Mouse (Mus musculus): Measurements from ENCODE around the gene Rhbdd1. TPM values are rescaled to one million over a fixed set of nuclear protein-coding genes. Genes with fewer than 3 reads are reported as not detected.

Gene Rhbdd1
- total RNA-seq (2021) = 1 to 10 TPM; 8.2 to 8.3 TPM
- long read RNA-seq, partial matches to known transcripts = 3 of 7 reads
- long read RNA-seq, other reads (novel, unspliced or antisense) = 0 of 7 reads

GRCm38 (mm10) chr1:82316111-82316745 is at the start of gene Rhbdd1:
Gene Rhbdd1, plus strand, starts transcription at chr1:82316452.
- peak; percentile 98 to 99 for DNase-seq (ENCODE audit: low spot score in 2 of 2)

DNA sequence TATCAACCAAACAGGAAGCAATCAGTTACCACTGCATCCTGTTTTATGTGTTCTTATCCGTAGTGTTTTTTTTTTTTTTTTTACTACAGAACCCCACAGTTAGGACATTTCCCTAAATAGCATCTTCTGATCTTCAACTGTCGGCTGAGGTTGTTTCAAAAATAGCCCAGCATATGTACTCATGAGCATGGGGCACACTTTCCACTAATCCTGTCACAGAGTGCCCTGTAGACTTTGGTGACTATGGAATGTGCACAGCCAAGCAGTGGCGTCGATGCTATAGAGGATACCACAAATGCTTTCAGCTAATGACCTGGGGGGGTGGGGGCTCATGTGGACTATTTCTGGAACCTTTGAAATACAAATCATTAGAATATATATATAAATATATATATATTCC is 48.7 kb upstream of the Rhbdd1 start:
- DNase-seq (ENCODE audit: low spot score in 2 of 2) = no peak

- DNase-seq (ENCODE audit: low spot score in 2 of 2) = no peak
Observed at GRCm38 (mm10) chr1:82272231-82272630, 44.0 kb upstream of the Rhbdd1 start.

GRCm38 (mm10) chr1:82273529-82273928 is 42.7 kb upstream of the Rhbdd1 start:
- no peak for DNase-seq (ENCODE audit: low spot score in 2 of 2)

DNA sequence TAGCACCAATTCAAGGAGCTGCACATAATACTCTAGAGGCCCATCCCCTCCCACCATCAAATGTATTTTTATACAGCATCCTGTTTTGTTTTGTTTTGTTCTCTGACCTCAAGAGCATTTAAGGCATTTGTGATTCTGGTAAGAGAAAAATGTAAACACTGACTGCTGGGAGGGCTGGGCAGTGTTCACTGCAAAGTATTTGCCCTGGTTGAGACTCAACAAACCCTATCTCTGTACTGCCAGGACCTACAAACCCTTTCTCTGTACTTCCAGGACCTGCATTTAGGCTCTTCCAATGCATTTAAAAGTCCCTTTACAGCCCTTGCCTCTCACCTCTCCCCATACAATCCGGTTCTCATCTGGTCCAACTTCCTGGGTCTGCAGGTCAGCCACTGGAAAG is 41.9 kb upstream of the Rhbdd1 start:
- DNase-seq (ENCODE audit: low spot score in 2 of 2) = no peak

DNA sequence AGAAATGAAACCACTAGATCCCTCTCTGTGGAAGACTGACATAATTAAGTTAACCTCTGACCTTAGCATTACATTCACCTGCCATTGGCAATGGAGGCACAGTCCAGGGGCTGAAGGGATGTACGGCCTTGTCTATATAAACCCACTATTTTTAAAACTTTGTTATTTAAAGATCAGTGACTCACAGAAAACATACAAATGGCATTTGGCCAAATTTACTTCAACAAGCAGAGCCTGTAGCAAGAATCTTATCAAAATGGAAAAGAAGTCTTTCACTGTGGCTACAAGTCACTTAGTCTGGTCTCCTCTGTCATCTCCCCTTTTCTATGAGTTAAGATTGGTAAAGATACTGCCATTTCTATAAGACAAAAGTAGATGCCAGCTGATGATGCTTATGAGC is 36.5 kb upstream of the Rhbdd1 start:
- DNase-seq (ENCODE audit: low spot score in 2 of 2) = no peak

DNA sequence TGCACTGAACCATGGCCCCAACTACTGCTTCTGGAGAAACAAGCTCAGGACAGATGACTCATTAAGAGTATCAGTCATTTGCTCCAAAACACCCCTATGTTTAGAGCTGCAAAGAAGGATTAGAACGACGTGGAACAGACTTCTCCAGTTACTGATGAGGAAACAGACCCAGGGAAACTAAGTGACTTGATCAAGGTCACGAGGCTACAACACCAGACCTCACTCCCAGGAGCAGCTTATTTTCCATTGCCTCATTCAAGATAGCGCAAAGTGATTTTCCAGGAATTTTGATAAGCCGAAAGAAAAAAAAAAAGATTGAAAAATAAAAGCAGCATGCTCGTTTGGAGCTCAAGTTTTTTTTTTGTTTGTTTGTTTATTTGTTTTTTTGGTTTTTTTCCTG is 34.4 kb upstream of the Rhbdd1 start:
- no peak for DNase-seq (ENCODE audit: low spot score in 2 of 2)

- peak; percentile 83 to 93 for DNase-seq (ENCODE audit: low spot score in 2 of 2)
Observed at GRCm38 (mm10) chr1:82282992-82283611, 33.1 kb upstream of the Rhbdd1 start.

DNA sequence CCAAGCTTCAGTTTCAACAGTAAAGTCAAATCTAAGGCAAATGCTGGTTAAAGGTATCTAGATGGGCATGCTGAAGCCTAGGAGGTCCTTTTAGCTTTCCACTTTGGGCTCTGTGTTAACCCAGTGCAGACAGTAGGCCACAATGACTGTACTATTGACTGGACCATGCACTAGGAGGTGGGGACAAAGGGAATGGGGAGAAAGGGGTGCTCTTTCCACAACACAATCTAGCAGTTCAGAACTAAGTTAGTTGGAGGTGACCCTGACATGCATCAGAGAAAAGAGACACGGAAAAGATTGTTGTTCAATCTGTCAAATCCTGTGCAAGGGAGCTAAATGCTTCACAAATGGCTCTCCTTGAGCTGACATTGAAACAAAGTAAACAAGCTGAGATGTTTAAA is 32.4 kb upstream of the Rhbdd1 start:
- peak in 1 of 2 experiments; percentile 54 for DNase-seq (ENCODE audit: low spot score in 2 of 2)

GRCm38 (mm10) chr1:82284403-82284802 is 31.8 kb upstream of the Rhbdd1 start:
- DNase-seq (ENCODE audit: low spot score in 2 of 2) = peak in 1 of 2 experiments; percentile 32

DNA sequence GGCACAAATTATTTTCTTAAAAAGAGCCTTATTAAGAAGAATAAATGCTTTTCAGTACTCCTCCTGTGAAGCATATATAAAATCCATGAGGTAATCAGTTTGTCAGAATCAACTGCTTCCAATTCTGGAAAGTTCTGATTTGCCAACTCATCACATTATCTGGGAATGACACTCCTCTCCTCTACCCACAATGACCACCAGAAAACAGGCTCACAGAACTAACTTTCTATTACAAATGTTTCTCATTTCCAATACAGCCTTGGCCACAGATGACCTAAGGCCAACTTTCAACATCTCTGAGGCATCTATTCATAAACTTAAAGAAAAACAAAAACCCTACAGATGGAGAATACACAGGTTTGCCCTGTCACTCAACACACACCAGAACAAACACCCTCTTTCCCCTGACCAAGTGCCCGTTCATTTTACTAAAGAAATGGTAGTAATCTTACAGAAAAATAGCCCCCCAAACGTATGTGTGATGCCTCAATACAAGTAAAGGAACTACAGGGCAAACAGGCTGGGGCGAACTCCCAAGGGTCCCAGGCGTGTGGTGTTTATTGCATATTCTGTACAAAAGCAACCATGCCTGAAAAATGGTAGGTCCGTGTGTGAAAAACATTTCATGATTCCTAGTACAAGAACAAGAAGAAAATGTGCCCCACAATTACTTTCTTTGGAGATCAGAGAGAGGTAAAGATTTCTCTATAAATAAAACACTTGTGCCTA is 30.6 kb upstream of the Rhbdd1 start:
- peak in 1 of 2 experiments; percentile 20 for DNase-seq (ENCODE audit: low spot score in 2 of 2)

DNA sequence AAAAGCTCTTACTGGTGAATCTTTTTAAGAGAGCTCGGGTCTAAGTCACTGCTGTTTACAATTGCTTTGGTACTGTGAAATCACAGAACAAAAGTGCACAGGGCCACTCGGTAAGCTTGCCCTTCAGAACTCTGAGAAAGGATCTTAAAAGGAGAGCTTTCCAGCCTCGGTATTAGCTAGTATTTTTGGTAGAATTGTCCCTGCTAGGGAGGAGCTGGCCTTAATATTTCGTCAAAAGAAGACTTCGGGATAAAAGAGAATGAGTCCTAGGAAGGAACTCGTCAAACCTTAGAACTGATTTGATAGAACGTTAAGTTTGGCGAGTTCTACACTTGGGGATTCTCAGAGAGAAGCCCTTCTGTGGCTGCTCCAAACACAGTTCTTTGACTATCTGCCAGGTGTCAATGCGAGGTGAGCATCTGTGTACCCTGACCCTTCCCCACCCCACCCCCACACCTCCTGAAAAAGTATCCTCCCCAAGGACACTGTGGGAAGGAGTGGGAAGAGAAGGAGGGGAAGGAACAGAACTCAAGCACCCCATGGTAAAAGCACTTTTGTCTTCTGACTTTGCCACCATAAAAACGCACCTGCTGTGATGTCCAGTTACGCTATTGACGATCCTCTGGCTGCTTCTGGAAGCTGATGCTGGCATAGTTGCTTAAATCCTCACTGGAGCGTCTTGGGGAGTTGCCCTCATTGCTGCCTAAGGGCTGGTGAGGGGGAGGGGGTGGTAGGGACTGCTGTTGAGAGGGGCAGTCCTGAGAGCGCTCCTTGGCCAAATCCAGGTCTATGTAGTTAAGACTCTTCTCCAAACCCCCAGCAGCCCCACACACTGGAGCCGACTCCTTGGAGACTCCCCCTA is 29.8 kb upstream of the Rhbdd1 start:
- DNase-seq (ENCODE audit: low spot score in 2 of 2) = peak in 1 of 2 experiments; percentile 15

DNA sequence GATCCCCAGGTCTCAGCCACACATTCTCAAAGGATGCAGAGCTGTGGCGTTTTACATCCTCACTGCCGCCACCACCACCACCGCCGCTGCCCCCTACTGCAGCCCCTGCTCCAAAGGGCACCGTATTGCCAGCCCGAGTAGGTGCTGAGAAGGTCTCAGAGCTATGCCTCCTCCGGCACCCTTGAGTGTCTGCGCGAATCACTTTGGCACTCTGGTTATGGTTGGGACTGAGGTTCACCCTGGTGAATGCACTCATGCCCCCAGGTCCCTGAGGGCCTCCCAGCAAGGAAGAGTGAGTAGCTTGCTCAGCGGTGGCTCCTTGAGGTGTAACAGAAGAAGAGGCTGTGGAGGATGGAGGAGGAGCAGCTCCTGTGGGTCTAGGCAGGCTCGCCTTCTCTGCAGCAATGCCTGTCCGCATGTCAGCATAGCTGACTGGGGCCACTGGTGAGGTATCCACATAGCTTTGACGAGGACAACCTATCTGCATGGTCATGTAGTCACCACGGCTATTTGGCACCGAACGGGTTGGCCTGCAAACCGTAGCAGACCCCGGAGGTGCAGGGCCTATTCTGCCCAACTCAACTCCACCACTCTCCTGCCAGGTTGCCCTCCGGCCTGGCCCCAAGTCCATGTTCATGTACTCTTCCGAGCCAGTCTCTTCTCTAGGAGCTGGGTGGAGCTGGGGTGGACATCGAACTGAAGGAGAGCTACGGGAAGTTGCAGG is 29.0 kb upstream of the Rhbdd1 start:
- peak in 1 of 2 experiments; percentile 30 for DNase-seq (ENCODE audit: low spot score in 2 of 2)

DNA sequence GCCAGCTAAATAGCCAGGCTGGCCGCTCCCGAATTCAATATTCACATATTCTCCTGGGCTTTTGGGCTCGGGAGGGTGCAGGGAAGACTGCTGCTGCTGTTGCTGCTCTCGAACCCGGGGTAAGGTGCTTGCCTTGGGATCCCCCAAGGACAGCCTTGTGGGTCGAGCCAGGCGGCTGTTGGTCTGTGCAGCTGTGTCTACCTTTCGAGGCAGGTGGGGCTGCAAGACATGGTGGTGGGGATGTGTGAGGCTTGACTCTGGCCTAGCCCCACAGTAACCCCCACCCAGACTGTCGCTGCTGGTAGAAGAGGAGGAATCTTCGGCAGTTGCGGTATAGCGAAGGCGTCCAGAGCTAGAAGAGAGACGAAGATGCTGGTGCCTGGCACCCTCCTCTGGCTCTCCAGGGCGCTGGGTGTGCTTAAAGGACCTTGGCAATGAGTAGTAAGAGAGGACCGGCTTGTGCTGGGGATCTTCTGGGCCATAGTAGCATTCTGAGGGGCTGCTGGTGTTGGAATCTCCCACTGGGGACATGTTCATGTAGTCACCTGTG is 28.4 kb upstream of the Rhbdd1 start:
- DNase-seq (ENCODE audit: low spot score in 2 of 2) = peak in 1 of 2 experiments; percentile 21

DNA sequence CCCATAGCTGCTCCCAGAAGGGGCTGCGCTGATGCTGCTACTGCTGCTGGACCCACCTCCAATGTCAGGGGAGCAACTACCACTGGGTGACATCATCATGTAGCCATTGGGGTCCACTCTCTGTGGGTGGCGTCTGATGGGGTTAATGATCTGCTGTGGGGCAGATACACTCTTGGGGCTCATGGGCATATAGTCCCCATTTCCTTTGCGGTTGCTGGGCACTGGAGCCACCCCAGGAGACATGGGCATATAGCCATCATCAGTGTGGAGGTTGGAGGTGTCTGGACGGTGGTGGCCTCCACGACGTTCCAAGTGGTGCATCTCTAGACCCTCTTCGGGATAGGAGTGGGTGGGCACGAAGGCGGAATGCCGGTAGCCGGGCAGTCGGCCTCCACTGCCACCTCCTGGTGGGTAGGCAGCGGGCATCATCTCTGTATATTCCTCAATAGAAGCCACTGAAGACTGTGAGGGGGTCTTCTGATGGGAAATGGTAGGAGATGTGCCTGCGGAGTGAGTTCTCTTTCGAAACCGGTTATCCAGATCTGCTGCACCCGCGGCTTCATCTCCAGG is 27.7 kb upstream of the Rhbdd1 start:
- DNase-seq (ENCODE audit: low spot score in 2 of 2) = peak in 1 of 2 experiments; percentile 55

DNA sequence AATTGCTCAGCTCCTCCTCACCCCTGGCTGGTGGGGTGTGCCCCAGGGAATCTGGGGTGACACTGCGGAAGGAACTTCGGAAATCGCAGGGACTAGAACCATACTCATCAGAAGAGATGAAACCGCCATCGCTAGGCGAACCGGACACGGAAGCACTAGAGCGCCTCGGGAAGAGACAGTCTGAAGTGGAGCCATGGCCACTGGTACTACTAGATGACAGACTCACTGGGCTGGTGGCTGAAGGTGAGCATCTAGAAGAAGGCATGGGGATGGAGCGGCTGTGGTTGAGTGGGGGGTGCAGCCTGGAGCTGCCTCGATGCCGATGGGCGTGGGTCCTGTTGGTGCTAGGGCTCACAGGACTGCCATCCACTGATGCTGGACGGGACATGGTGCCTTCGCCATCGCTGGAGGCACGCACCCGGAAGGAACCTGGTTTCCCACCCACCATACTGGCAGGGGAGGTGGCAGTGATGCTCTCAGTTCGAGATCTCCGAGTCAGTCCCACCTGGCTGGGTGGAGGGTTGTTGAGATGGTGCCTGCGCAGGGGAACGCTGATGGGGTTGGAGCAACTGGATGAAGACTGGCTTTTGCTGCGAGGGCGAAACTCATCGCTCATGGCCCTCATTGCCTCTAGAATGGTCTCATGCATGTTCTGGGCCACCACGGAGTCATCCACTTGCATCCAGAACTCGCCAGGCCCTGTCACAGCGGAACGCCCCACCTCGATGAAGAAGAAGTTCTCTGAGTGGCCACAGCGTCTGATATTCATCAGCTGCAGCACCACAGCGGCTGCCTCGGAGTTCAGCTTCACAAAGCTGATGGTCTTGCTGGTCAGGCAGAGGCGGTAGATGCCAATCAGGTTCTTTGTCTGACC is 26.9 kb upstream of the Rhbdd1 start:
- DNase-seq (ENCODE audit: low spot score in 2 of 2) = peak in 1 of 2 experiments; percentile 39

DNA sequence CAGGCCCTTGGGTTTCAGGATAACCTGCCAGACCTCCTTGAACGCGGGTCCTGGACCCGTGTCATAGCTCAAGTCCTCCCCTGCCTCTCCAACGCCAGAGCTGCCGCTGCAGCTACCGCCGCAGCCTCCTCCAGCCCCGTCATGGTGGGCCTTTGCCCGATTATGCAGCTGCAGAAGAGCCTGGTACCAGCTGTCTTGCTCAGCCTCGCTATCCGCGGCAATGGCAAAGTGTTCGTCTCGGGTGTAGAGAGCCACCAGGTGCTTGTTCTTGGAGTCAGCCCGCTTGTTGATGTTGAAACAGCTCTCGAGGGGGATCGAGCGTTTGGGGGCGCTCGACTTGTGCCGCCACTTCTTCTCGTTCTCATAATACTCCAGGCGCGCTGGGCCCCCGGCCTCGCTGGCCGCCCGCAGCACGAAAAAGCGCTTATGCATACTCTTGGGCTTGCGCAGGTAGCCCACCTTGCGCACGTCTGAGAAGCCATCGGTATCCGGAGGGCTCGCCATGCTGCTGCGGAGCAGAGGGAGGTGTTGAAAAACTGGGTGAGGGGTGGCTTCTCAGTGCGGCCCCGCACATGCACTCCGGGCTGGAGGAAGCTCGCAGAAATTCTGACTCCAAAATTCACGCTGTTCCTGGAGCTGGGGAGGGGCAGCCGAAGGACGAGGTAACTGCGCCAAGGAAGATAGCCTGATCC is 26.1 kb upstream of the Rhbdd1 start:
- DNase-seq (ENCODE audit: low spot score in 2 of 2) = peak; percentile 63 to 87

- DNase-seq (ENCODE audit: low spot score in 2 of 2) = peak; percentile 87 to 89
Observed at GRCm38 (mm10) chr1:82290723-82291150, 25.5 kb upstream of the Rhbdd1 start.

Measured in layer of hippocampus, adult 18-20 months (tissue).